Mouse (Mus musculus): ENCODE data around the gene Olfr629. TPM values are rescaled to one million over a fixed set of nuclear protein-coding genes. Genes with fewer than 3 reads are reported as not detected.

The Olfr629 gene
- polyA plus RNA-seq, 1 experiment: not detected

- H3K27ac ChIP-seq (ENCODE audit: insufficient read depth, low read length): no peak within 1 kb of the TSS
- no peak for TF ChIP-seq POLR2A (IDR thresholded peaks at IDR 0.05; ENCODE audit: low read depth, low read length)
- no peak for TF ChIP-seq CTCF (IDR thresholded peaks at IDR 0.05; ENCODE audit: borderline replicate concordance, insufficient read depth, low read length)
- no peak within 1 kb of the TSS for H3K4me3 ChIP-seq (ENCODE audit: insufficient read depth, low read length)
- H3K4me1 ChIP-seq (ENCODE audit: control insufficient read depth, insufficient read depth, low read length): no peaks in the 10 kb centered on the region
Measured at GRCm38 (mm10) chr7:103714371-103714770, 30.4 kb downstream of the Olfr629 start, which contains the start of gene Olfr243. Olfr243 (plus strand) TSS chr7:103714671.

- Histone ChIP-seq H3K4me1 (ENCODE audit: control insufficient read depth, insufficient read depth, low read length) (no peaks in the 10 kb centered on the region), H3K4me3 (ENCODE audit: insufficient read depth, low read length) (no peak overlapping the region), H3K27ac (ENCODE audit: insufficient read depth, low read length) (no peak overlapping the region)
- no peak for TF ChIP-seq CTCF (IDR thresholded peaks at IDR 0.05; ENCODE audit: borderline replicate concordance, insufficient read depth, low read length)
- no peak for TF ChIP-seq POLR2A (IDR thresholded peaks at IDR 0.05; ENCODE audit: low read depth, low read length)
Measured at GRCm38 (mm10) chr7:103712024-103712423, 32.7 kb downstream of the Olfr629 start.

- H3K4me3 ChIP-seq (ENCODE audit: insufficient read depth, low read length): no peak overlapping the region
- TF ChIP-seq CTCF (IDR thresholded peaks at IDR 0.05; ENCODE audit: borderline replicate concordance, insufficient read depth, low read length): no peak
- TF ChIP-seq POLR2A (IDR thresholded peaks at IDR 0.05; ENCODE audit: low read depth, low read length): no peak
- no peak overlapping the region for H3K27ac ChIP-seq (ENCODE audit: insufficient read depth, low read length)
- no peaks in the 10 kb centered on the region for H3K4me1 ChIP-seq (ENCODE audit: control insufficient read depth, insufficient read depth, low read length)
Measured at GRCm38 (mm10) chr7:103699469-103699868, 45.3 kb downstream of the Olfr629 start.

Other genes with a start within 250 kb of the Olfr629 start
- gene Olfr609, start 246.9 kb downstream of the Olfr629 start, polyA plus RNA-seq (2011; ENCODE audit: insufficient read length, low read depth, missing spikeins): not detected in 2 replicates
- not detected in 2 replicates for gene Olfr610, start 232.8 kb downstream of the Olfr629 start, polyA plus RNA-seq (2011; ENCODE audit: insufficient read length, low read depth, missing spikeins)
- not detected in 2 replicates for gene Olfr611, start 224.1 kb downstream of the Olfr629 start, polyA plus RNA-seq (2011; ENCODE audit: insufficient read length, low read depth, missing spikeins)
- not detected in 2 replicates for gene Olfr612, start 202.2 kb downstream of the Olfr629 start, polyA plus RNA-seq (2011; ENCODE audit: insufficient read length, low read depth, missing spikeins)
- not detected in 2 replicates for gene Olfr613, start 196.9 kb downstream of the Olfr629 start, polyA plus RNA-seq (2011; ENCODE audit: insufficient read length, low read depth, missing spikeins)
- gene Olfr615, start 188.9 kb downstream of the Olfr629 start, polyA plus RNA-seq (2011; ENCODE audit: insufficient read length, low read depth, missing spikeins): not detected in 2 replicates
- gene Olfr616, start 175.8 kb downstream of the Olfr629 start, polyA plus RNA-seq (2011; ENCODE audit: insufficient read length, low read depth, missing spikeins): not detected in 2 replicates
- not detected in 2 replicates for gene Olfr617, start 171.9 kb downstream of the Olfr629 start, polyA plus RNA-seq (2011; ENCODE audit: insufficient read length, low read depth, missing spikeins)
- not detected in 2 replicates for gene Olfr618, start 154.8 kb downstream of the Olfr629 start, polyA plus RNA-seq (2011; ENCODE audit: insufficient read length, low read depth, missing spikeins)
- not detected in 2 replicates for gene Olfr619, start 144.4 kb downstream of the Olfr629 start, polyA plus RNA-seq (2011; ENCODE audit: insufficient read length, low read depth, missing spikeins)
- gene Olfr620, start 132.4 kb downstream of the Olfr629 start, polyA plus RNA-seq (2011; ENCODE audit: insufficient read length, low read depth, missing spikeins): not detected in 2 replicates
- not detected in 2 replicates for gene Olfr622, start 102.2 kb downstream of the Olfr629 start, polyA plus RNA-seq (2011; ENCODE audit: insufficient read length, low read depth, missing spikeins)
- gene Olfr623, start 81.2 kb downstream of the Olfr629 start, polyA plus RNA-seq (2011; ENCODE audit: insufficient read length, low read depth, missing spikeins): not detected in 2 replicates
- not detected in 2 replicates for gene Olfr624, start 73.8 kb downstream of the Olfr629 start, polyA plus RNA-seq (2011; ENCODE audit: insufficient read length, low read depth, missing spikeins)
- gene Olfr625-ps1, start 62.2 kb downstream of the Olfr629 start, polyA plus RNA-seq (2011; ENCODE audit: insufficient read length, low read depth, missing spikeins): not detected in 2 replicates
- gene Olfr243, start 30.3 kb downstream of the Olfr629 start, polyA plus RNA-seq (2011; ENCODE audit: insufficient read length, low read depth, missing spikeins): not detected in 2 replicates
- not detected in 2 replicates for gene Olfr628, start 14.6 kb downstream of the Olfr629 start, polyA plus RNA-seq (2011; ENCODE audit: insufficient read length, low read depth, missing spikeins)
- not detected in 2 replicates for gene Olfr630, start 12.4 kb upstream of the Olfr629 start, polyA plus RNA-seq (2011; ENCODE audit: insufficient read length, low read depth, missing spikeins)
- not detected in 2 replicates for gene Olfr69, start 26.7 kb upstream of the Olfr629 start, polyA plus RNA-seq (2011; ENCODE audit: insufficient read length, low read depth, missing spikeins)
- not detected in 2 replicates for gene Olfr68, start 34.8 kb upstream of the Olfr629 start, polyA plus RNA-seq (2011; ENCODE audit: insufficient read length, low read depth, missing spikeins)
- not detected in 2 replicates for gene Olfr67, start 46.9 kb upstream of the Olfr629 start, polyA plus RNA-seq (2011; ENCODE audit: insufficient read length, low read depth, missing spikeins)
- not detected in 2 replicates for gene Hbb-bt, start 69.1 kb upstream of the Olfr629 start, polyA plus RNA-seq (2011; ENCODE audit: insufficient read length, low read depth, missing spikeins)
- not detected in 2 replicates for gene Hbb-bs, start 83.2 kb upstream of the Olfr629 start, polyA plus RNA-seq (2011; ENCODE audit: insufficient read length, low read depth, missing spikeins)
- gene Hbb-bh2, start 95.6 kb upstream of the Olfr629 start, polyA plus RNA-seq (2011; ENCODE audit: insufficient read length, low read depth, missing spikeins): not detected in 2 replicates
- not detected in 2 replicates for gene Hbb-bh1, start 98.2 kb upstream of the Olfr629 start, polyA plus RNA-seq (2011; ENCODE audit: insufficient read length, low read depth, missing spikeins)
- gene Hbb-y, start 108.3 kb upstream of the Olfr629 start, polyA plus RNA-seq (2011; ENCODE audit: insufficient read length, low read depth, missing spikeins): not detected in 2 replicates
- gene Olfr66, start 141.3 kb upstream of the Olfr629 start, polyA plus RNA-seq (2011; ENCODE audit: insufficient read length, low read depth, missing spikeins): not detected in 2 replicates
- gene Olfr64, start 149.5 kb upstream of the Olfr629 start, polyA plus RNA-seq (2011; ENCODE audit: insufficient read length, low read depth, missing spikeins): not detected in 2 replicates
- gene Olfr65, start 158.5 kb upstream of the Olfr629 start, polyA plus RNA-seq (2011; ENCODE audit: insufficient read length, low read depth, missing spikeins): not detected in 2 replicates
- gene Olfr631, start 183.9 kb upstream of the Olfr629 start, polyA plus RNA-seq (2011; ENCODE audit: insufficient read length, low read depth, missing spikeins): not detected in 2 replicates
- gene Olfr632, start 189.4 kb upstream of the Olfr629 start, polyA plus RNA-seq (2011; ENCODE audit: insufficient read length, low read depth, missing spikeins): not detected in 2 replicates
- not detected in 2 replicates for gene Olfr633, start 199.5 kb upstream of the Olfr629 start, polyA plus RNA-seq (2011; ENCODE audit: insufficient read length, low read depth, missing spikeins)
- gene Olfr635, start 226.2 kb upstream of the Olfr629 start, polyA plus RNA-seq (2011; ENCODE audit: insufficient read length, low read depth, missing spikeins): not detected in 2 replicates